Mouse (Mus musculus): ENCODE measurements around the gene Tcf20. TPM values are rescaled to one million over a fixed set of nuclear protein-coding genes. Genes with fewer than 3 reads are reported as not detected.

Gene Tcf20
- polyA plus RNA-seq, 1 experiment: 11.1 TPM

DNA sequence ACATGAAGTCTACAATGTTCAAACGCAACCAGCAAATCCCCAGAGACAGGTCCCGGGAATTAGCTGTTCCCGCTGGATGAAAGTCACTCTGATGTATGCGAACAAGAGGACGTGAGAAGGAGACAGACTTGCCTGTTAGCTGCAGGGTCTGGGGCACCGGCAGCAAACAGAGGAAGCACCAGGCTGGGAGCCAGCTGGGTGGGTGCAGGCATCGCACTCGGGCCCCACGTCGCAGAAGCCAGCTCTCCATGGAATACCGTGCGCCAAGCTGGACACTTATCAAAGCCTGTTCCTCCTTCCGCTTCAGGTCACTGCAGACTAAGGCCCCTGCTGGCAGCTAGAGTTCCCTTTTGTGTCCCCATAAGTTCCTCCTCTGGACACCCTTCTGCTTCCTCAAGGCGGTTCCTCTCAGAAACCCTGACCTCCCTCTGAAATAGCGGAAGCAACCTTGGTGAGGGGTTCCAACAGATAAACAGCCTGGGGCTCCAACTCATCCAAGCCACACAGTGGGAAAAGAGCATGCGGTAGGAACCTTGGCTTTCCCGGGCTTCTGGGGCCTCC, 45.4 kb upstream of the Tcf20 start, which contains the start of gene Nfam1:
TSS of gene Nfam1 (minus strand) at position 326 of the 561 bp plus-strand sequence.
- no peak within 1 kb of the TSS for H3K4me2 ChIP-seq (ENCODE audit: low read depth)
- H3K4me3 ChIP-seq: no peak within 1 kb of the TSS
- no peak for TF ChIP-seq REST (IDR thresholded peaks at IDR 0.05; ENCODE audit: insufficient read depth, insufficient read length)
- no peak for TF ChIP-seq TCF12 (IDR thresholded peaks at IDR 0.05; ENCODE audit: insufficient read depth, poor library complexity, severe bottlenecking)
- TF ChIP-seq CEBPB (IDR thresholded peaks at IDR 0.05; ENCODE audit: insufficient read depth, poor library complexity, severe bottlenecking): no peak
- TF ChIP-seq SRF (IDR thresholded peaks at IDR 0.05; ENCODE audit: control insufficient read depth, insufficient read length, low read depth): no peak
- no peak for TF ChIP-seq MYOD1 (IDR thresholded peaks at IDR 0.05; ENCODE audit: control insufficient read depth in 1 of 3, insufficient read length in 2 of 3, low read depth in 2 of 3)
- TF ChIP-seq POLR2AphosphoS2 (IDR thresholded peaks at IDR 0.05; ENCODE audit: insufficient read length, low read depth): no peak
- TF ChIP-seq E2F4 (IDR thresholded peaks at IDR 0.05; ENCODE audit: insufficient read depth): no peak
- no peak for TF ChIP-seq MAX (IDR thresholded peaks at IDR 0.05; ENCODE audit: low read depth)
- H3K27me3 ChIP-seq (ENCODE audit: control insufficient read depth, insufficient read depth, insufficient read length): peaks cover 88% of the 10 kb centered on the region
- no peaks in the 10 kb centered on the region for H3K36me3 ChIP-seq (ENCODE audit: control insufficient read depth, insufficient read depth)
- no peak within 1 kb of the TSS for H3ac ChIP-seq (ENCODE audit: control insufficient read depth, insufficient read length)
- no peaks in the 10 kb centered on the region for H3K79me2 ChIP-seq (ENCODE audit: control insufficient read depth, insufficient read depth)

DNA sequence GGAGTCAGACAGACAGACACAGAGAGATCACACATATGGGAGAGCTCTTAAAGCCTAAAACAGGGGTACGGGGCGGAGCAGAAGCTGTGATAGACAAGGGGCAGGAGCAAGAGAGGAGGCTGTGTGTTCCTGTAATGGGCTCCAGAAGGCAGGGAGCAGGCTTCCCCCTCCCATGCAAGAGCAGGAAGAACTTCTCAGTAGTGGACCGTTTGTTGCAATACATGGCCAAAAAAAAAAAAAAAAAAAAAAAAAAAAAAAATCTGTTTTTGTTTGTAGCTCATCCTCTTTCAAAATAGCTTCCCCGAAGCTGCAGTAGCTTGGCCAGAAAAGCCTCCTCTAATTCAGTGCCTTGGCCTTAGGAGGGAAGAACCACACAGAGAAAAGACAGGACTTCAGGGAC, 43.2 kb upstream of the Tcf20 start:
- TF ChIP-seq CEBPB (IDR thresholded peaks at IDR 0.05; ENCODE audit: insufficient read depth, poor library complexity, severe bottlenecking): no peak
- TF ChIP-seq REST (IDR thresholded peaks at IDR 0.05; ENCODE audit: insufficient read depth, insufficient read length): no peak
- no peak for TF ChIP-seq POLR2AphosphoS2 (IDR thresholded peaks at IDR 0.05; ENCODE audit: insufficient read length, low read depth)
- no peak for TF ChIP-seq MAX (IDR thresholded peaks at IDR 0.05; ENCODE audit: low read depth)
- no peak for TF ChIP-seq TCF3 (IDR thresholded peaks at IDR 0.05; ENCODE audit: insufficient read length, low read depth)
- TF ChIP-seq POLR2A (IDR thresholded peaks at IDR 0.05; ENCODE audit: insufficient read length, low read depth): no peak
- TF ChIP-seq TCF12 (IDR thresholded peaks at IDR 0.05; ENCODE audit: insufficient read depth, poor library complexity, severe bottlenecking): no peak
- no peak for TF ChIP-seq USF1 (IDR thresholded peaks at IDR 0.05; ENCODE audit: low read depth)
- TF ChIP-seq MYOG (IDR thresholded peaks at IDR 0.05; ENCODE audit: control insufficient read depth in 1 of 3, insufficient read depth in 1 of 3, insufficient read length in 2 of 3, low read depth in 2 of 3): no peak
- Histone ChIP-seq H3K27me3 (ENCODE audit: control insufficient read depth, insufficient read depth, insufficient read length) (peaks cover 98% of the 10 kb centered on the region), H3K36me3 (ENCODE audit: control insufficient read depth, insufficient read depth) (no peaks in the 10 kb centered on the region), H3K4me3 (no peak overlapping the region), H3K79me2 (ENCODE audit: control insufficient read depth, insufficient read depth) (no peaks in the 10 kb centered on the region), H3K4me2 (ENCODE audit: low read depth) (no peak overlapping the region), H3ac (ENCODE audit: control insufficient read depth, insufficient read length) (no peak overlapping the region)

DNA sequence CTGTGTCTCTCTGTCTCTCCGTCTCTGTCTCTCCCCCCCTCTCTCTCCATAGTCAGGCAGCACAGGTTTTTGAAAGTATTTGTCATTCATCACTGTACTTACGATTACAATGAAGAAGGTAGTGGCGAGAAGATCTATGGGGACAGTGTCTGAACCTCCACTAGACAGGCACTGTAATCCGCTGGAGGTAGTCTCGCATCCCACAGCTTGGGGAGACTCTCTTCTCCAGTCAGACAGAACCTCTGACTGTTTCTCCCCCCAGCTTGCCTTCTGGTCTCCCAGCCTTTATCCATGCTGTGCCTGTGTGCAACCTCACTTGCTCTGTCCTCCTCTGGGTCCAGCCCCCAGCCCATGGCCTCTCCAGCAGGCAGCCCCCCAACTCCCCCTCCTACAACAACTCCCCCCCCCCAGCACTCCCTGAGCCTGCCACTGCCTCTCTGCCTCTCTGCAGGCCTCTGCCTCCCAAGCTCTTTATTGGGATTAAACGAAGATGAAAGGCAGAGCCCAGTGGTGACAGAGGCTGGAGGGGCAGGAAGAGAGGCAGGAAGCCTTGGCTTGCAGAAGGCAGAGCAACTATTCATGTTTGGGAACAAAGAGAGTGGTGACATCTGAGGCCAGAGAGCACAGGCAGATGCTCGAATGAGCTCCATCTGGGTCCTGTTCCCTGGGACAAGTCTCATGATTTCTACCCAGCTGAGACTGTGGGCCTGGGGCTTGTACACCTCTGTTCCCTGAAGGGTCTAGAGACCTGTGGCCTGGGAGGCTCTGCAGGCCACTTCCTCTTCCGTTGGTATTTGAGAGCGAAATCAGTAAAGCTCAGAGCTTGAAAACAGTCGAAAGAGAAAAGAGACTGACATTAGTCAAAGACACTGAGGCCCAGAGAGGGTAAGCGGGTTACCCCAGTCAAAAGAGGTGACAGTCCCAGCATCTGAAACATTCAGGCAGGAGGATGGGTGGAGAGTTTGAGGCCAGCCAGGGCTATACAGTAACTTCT, 42.4 kb upstream of the Tcf20 start:
- H3K4me3 ChIP-seq: no peak overlapping the region
- peaks cover 98% of the 10 kb centered on the region for H3K27me3 ChIP-seq (ENCODE audit: control insufficient read depth, insufficient read depth, insufficient read length)
- no peaks in the 10 kb centered on the region for H3K36me3 ChIP-seq (ENCODE audit: control insufficient read depth, insufficient read depth)
- TF ChIP-seq POLR2A (IDR thresholded peaks at IDR 0.05; ENCODE audit: insufficient read length, low read depth) (no peak), SRF (IDR thresholded peaks at IDR 0.05; ENCODE audit: control insufficient read depth, insufficient read length, low read depth) (no peak), POLR2AphosphoS2 (IDR thresholded peaks at IDR 0.05; ENCODE audit: insufficient read length, low read depth) (no peak), MAX (IDR thresholded peaks at IDR 0.05; ENCODE audit: low read depth) (no peak), REST (IDR thresholded peaks at IDR 0.05; ENCODE audit: insufficient read depth, insufficient read length) (no peak), CEBPB (IDR thresholded peaks at IDR 0.05; ENCODE audit: insufficient read depth, poor library complexity, severe bottlenecking) (no peak), USF1 (IDR thresholded peaks at IDR 0.05; ENCODE audit: low read depth) (no peak)
- no peak overlapping the region for H3ac ChIP-seq (ENCODE audit: control insufficient read depth, insufficient read length)
- no peaks in the 10 kb centered on the region for H3K79me2 ChIP-seq (ENCODE audit: control insufficient read depth, insufficient read depth)
- no peak overlapping the region for H3K4me2 ChIP-seq (ENCODE audit: low read depth)

DNA sequence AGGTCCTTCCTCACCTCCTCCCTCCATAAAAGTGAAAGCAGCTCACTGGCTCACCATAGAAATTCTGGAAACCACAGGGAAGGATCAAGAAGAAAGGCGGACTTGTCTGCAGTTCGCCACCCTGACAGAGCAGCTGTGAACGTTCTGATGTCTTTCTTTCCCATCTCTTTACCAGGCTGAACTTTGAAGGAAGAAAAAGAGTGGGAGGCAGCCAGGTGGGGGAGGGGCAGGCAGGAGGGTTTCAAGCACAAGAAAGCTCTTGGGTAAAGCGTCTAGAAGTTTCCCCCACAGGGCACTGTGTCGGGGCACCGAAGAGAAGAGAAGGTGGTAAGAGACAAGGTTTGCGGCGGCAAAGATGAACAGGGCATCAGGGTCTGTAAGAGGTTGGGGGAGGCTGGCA, 38.5 kb upstream of the Tcf20 start:
- no peaks in the 10 kb centered on the region for H3K79me2 ChIP-seq (ENCODE audit: control insufficient read depth, insufficient read depth)
- no peaks in the 10 kb centered on the region for H3K36me3 ChIP-seq (ENCODE audit: control insufficient read depth, insufficient read depth)
- no peak overlapping the region for H3ac ChIP-seq (ENCODE audit: control insufficient read depth, insufficient read length)
- peaks cover 89% of the 10 kb centered on the region for H3K27me3 ChIP-seq (ENCODE audit: control insufficient read depth, insufficient read depth, insufficient read length)
- H3K4me3 ChIP-seq: no peak overlapping the region
- TF ChIP-seq POLR2AphosphoS2 (IDR thresholded peaks at IDR 0.05; ENCODE audit: insufficient read length, low read depth) (no peak), TCF12 (IDR thresholded peaks at IDR 0.05; ENCODE audit: insufficient read depth, poor library complexity, severe bottlenecking) (no peak)
- peak overlapping the region; percentile 57 for H3K4me2 ChIP-seq (ENCODE audit: low read depth)

DNA sequence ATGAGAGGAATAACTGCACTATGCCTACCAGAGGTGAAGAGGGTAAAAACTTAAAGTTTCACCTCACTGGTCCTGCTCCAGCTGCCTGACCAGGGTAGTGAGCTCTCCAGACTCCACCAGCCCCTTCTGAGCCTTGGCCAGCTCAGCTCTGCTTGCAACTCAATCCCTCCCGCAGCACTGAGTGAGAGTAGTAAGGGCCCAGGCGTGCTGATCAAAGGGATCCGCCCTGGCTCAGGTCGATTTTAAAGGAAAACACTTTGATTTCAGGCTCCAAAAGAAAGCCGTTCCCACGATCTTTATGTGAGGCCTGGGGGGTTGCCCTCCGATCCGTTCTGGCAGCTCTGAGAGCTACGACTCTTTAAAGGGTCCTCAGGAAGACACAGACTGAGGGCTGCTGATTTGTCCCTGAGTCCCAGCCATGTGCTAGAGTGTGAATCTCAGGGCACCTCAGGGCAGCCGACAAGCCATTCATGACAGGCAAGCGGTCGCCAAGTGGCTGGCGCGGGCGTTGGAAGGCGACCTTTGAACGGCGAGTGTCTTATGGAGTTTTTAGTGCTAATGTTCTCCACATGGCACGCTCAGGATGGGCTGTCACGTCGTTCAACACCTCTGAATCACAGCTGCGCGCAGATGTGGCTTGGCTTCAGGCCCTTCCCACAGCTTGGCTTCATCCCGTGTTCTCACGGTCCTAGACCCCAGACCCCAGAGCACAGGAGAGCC, 37.5 kb upstream of the Tcf20 start:
- Histone ChIP-seq H3ac (ENCODE audit: control insufficient read depth, insufficient read length) (no peak overlapping the region), H3K27me3 (ENCODE audit: control insufficient read depth, insufficient read depth, insufficient read length) (peaks cover 82% of the 10 kb centered on the region), H3K4me3 (no peak overlapping the region), H3K36me3 (ENCODE audit: control insufficient read depth, insufficient read depth) (no peaks in the 10 kb centered on the region), H3K79me2 (ENCODE audit: control insufficient read depth, insufficient read depth) (no peaks in the 10 kb centered on the region), H3K4me2 (ENCODE audit: low read depth) (peak overlapping the region; percentile 57)
- TF ChIP-seq POLR2AphosphoS2 (IDR thresholded peaks at IDR 0.05; ENCODE audit: insufficient read length, low read depth): no peak
- TF ChIP-seq SRF (IDR thresholded peaks at IDR 0.05; ENCODE audit: control insufficient read depth, insufficient read length, low read depth): no peak
- no peak for TF ChIP-seq TCF12 (IDR thresholded peaks at IDR 0.05; ENCODE audit: insufficient read depth, poor library complexity, severe bottlenecking)
- TF ChIP-seq TCF3 (IDR thresholded peaks at IDR 0.05; ENCODE audit: insufficient read length, low read depth): no peak
- no peak for TF ChIP-seq POLR2A (IDR thresholded peaks at IDR 0.05; ENCODE audit: insufficient read length, low read depth)
- TF ChIP-seq USF1 (IDR thresholded peaks at IDR 0.05; ENCODE audit: low read depth): no peak
- TF ChIP-seq MYOD1 (IDR thresholded peaks at IDR 0.05; ENCODE audit: control insufficient read depth in 1 of 3, insufficient read length in 2 of 3, low read depth in 2 of 3): no peak
- no peak for TF ChIP-seq MAX (IDR thresholded peaks at IDR 0.05; ENCODE audit: low read depth)
- no peak for TF ChIP-seq MYOG (IDR thresholded peaks at IDR 0.05; ENCODE audit: control insufficient read depth in 1 of 3, insufficient read depth in 1 of 3, insufficient read length in 2 of 3, low read depth in 2 of 3)
- TF ChIP-seq CEBPB (IDR thresholded peaks at IDR 0.05; ENCODE audit: insufficient read depth, poor library complexity, severe bottlenecking): no peak
- no peak for TF ChIP-seq E2F4 (IDR thresholded peaks at IDR 0.05; ENCODE audit: insufficient read depth)

All from myocyte (in vitro differentiated cells).